Mouse (Mus musculus): ENCODE results near the gene Exph5. TPM values are rescaled to one million over a fixed set of nuclear protein-coding genes. Genes with fewer than 3 reads are reported as not detected.

Gene Exph5
- polyA plus RNA-seq, 1 experiment from 2014 or later = 6.5 TPM

DNA sequence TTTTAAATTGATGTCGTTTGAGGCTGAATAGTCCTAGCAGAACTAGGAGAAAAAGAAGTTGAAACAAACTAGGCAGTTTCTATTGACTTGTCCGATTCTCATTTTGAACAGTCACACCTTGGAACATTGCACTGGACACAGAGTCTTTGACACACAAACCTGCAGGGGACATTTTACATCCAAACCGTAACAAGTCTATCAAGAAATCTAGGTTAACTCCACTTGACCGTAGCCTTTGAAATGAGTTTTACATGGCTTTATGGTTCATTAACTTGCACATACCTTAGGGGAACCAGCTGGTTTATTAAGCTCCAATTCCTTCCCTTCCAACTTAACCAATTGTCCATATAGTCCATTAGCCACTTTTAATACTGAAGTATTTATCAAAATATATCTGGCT lies 99.2 kb downstream of the Exph5 start:
- no peak overlapping the region for H3K9ac ChIP-seq (ENCODE audit: low read length)
- peaks cover 6% of the 10 kb centered on the region; the same call in 1 of the 2 replicates for H3K36me3 ChIP-seq (ENCODE audit: control insufficient read depth, insufficient read depth, low read length)
- no peak overlapping the region for H3K4me2 ChIP-seq (replicated peaks; ENCODE audit: low read depth)
- H3K27ac ChIP-seq (replicated peaks) = no peak overlapping the region
- H3K4me1 ChIP-seq (replicated peaks; ENCODE audit: control insufficient read depth, insufficient read depth) = no peaks in the 10 kb centered on the region; the same call in 1 of the 2 replicates
- H3K9me3 ChIP-seq (ENCODE audit: control insufficient read depth, low read length) = no peaks in the 10 kb centered on the region
- WGBS = 90% methylated on average over 4 of the region's 4 CpGs
- ATAC-seq (ENCODE audit: low FRiP score, low TSS enrichment) = no peak
- H3K4me3 ChIP-seq (ENCODE audit: low read depth, low read length) = no peak overlapping the region
- no peaks in the 10 kb centered on the region for H3K27me3 ChIP-seq (ENCODE audit: control insufficient read depth, insufficient read depth, low read length)
- TF ChIP-seq EP300 (optimal IDR thresholded peaks at IDR 0.05) (no peak), CTCF (IDR thresholded peaks at IDR 0.05; ENCODE audit: low read depth) (no peak)
- no peak for DNase-seq (ENCODE audit: low spot score)

DNA sequence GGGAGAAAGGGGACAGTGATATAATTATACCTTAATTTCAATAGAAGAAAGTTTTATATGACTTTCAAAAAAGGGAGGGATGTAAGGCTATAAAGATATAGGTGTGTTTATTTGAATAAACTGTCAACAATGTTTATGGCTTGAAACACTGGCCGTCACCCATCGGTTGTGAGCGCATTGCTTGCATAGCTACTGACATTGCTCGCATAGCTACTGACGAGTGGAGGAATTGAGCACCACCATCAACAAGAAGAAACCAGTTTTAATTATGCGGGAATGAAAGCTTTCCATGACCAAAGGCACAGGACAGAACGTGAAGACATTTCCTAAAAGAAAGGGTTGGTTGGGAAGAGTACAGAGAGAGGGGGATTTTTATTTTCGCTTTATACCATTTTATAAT lies 99.7 kb downstream of the Exph5 start:
- DNase-seq (ENCODE audit: low spot score) (no peak), ATAC-seq (ENCODE audit: low FRiP score, low TSS enrichment) (no peak)
- no peak for TF ChIP-seq CTCF (IDR thresholded peaks at IDR 0.05; ENCODE audit: low read depth)
- H3K9ac ChIP-seq (ENCODE audit: low read length) = no peak overlapping the region
- H3K27ac ChIP-seq (replicated peaks) = no peak overlapping the region
- H3K9me3 ChIP-seq (ENCODE audit: control insufficient read depth, low read length) = no peaks in the 10 kb centered on the region
- H3K4me2 ChIP-seq (replicated peaks; ENCODE audit: low read depth) = no peak overlapping the region
- H3K36me3 ChIP-seq (ENCODE audit: control insufficient read depth, insufficient read depth, low read length) = peaks cover 6% of the 10 kb centered on the region; the same call in 1 of the 2 replicates
- no peak overlapping the region for H3K4me3 ChIP-seq (ENCODE audit: low read depth, low read length)
- no peaks in the 10 kb centered on the region; the same call in 1 of the 2 replicates for H3K4me1 ChIP-seq (replicated peaks; ENCODE audit: control insufficient read depth, insufficient read depth)
- WGBS = 86% methylated on average over 8 of the region's 8 CpGs
- no peaks in the 10 kb centered on the region for H3K27me3 ChIP-seq (ENCODE audit: control insufficient read depth, insufficient read depth, low read length)

GRCm38 (mm10) chr9:53402291-53402711 lies 100.8 kb downstream of the Exph5 start, which contains the start of gene 4930550C14Rik:
TSS of gene 4930550C14Rik (plus strand) at chr9:53402325.
- DNase-seq (ENCODE audit: low spot score) = no peak
- Histone ChIP-seq H3K27me3 (ENCODE audit: control insufficient read depth, insufficient read depth, low read length) (no peaks in the 10 kb centered on the region), H3K27ac (replicated peaks) (peak within 1 kb of the TSS; percentile 61), H3K9me3 (ENCODE audit: control insufficient read depth, low read length) (no peaks in the 10 kb centered on the region), H3K4me1 (replicated peaks; ENCODE audit: control insufficient read depth, insufficient read depth) (no peaks in the 10 kb centered on the region; the same call in 1 of the 2 replicates), H3K9ac (ENCODE audit: low read length) (peak within 1 kb of the TSS; percentile 47), H3K4me3 (ENCODE audit: low read depth, low read length) (peak within 1 kb of the TSS; percentile 18; the same call in 1 of the 2 replicates), H3K4me2 (replicated peaks; ENCODE audit: low read depth) (peak within 1 kb of the TSS; percentile 46), H3K36me3 (ENCODE audit: control insufficient read depth, insufficient read depth, low read length) (peaks cover 6% of the 10 kb centered on the region; the same call in 1 of the 2 replicates)
- ATAC-seq (ENCODE audit: low FRiP score, low TSS enrichment) = peak; percentile 38; the same call in 1 of the 2 replicates
- WGBS = 12% methylated on average over 11 of the region's 11 CpGs
- TF ChIP-seq CTCF (IDR thresholded peaks at IDR 0.05; ENCODE audit: low read depth) (no peak), EP300 (optimal IDR thresholded peaks at IDR 0.05) (no peak)

DNA sequence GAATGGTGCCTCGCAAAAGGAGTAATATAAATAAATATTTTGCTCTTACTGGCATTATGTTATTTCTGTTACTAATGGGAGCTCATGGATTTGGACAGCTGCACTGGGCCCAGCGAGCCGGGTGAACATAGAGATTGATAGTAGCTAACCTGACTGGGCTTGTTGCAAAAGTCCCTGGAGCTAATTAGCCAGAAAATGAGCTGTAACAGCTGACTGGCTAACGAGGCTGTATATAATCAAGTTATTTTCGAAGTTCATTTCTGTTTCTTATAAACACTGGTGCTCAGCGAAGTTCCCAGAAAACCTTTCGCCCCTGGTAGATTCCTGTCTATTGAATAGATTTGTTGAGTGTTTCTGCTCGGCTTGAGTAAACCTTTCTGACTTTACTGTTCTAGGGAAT lies 101.5 kb downstream of the Exph5 start:
- Histone ChIP-seq H3K36me3 (ENCODE audit: control insufficient read depth, insufficient read depth, low read length) (peaks cover 4% of the 10 kb centered on the region; the same call in 1 of the 2 replicates), H3K9me3 (ENCODE audit: control insufficient read depth, low read length) (no peaks in the 10 kb centered on the region), H3K27ac (replicated peaks) (no peak overlapping the region; the same call in 1 of the 2 replicates), H3K9ac (ENCODE audit: low read length) (no peak overlapping the region), H3K27me3 (ENCODE audit: control insufficient read depth, insufficient read depth, low read length) (no peaks in the 10 kb centered on the region), H3K4me2 (replicated peaks; ENCODE audit: low read depth) (peak overlapping the region; percentile 46; the same call in 1 of the 2 replicates), H3K4me1 (replicated peaks; ENCODE audit: control insufficient read depth, insufficient read depth) (no peaks in the 10 kb centered on the region; the same call in 1 of the 2 replicates), H3K4me3 (ENCODE audit: low read depth, low read length) (no peak overlapping the region)
- ATAC-seq (ENCODE audit: low FRiP score, low TSS enrichment) = 0 out of 2 replicates have a peak, but pooled peaks have one; percentile 5
- no peak for DNase-seq (ENCODE audit: low spot score)
- no peak for TF ChIP-seq CTCF (IDR thresholded peaks at IDR 0.05; ENCODE audit: low read depth)
- TF ChIP-seq EP300 (optimal IDR thresholded peaks at IDR 0.05) = no peak
- 60% methylated on average over 8 of the region's 8 CpGs for WGBS

- ATAC-seq (ENCODE audit: low FRiP score, low TSS enrichment) = no peak
- WGBS = 94% methylated on average over 6 of the region's 6 CpGs
These were observed 102.7 kb downstream of the Exph5 start for GRCm38 (mm10) chr9:53404050-53404752.

More at GRCm38 (mm10) chr9:53404050-53404752, 102.7 kb downstream of the Exph5 start:
- H3K27ac ChIP-seq (replicated peaks) = no peak overlapping the region
- no peak for DNase-seq (ENCODE audit: low spot score)
- TF ChIP-seq CTCF (IDR thresholded peaks at IDR 0.05; ENCODE audit: low read depth) (no peak), EP300 (optimal IDR thresholded peaks at IDR 0.05) (no peak)
- H3K4me3 ChIP-seq (ENCODE audit: low read depth, low read length) = no peak overlapping the region
- no peaks in the 10 kb centered on the region for H3K27me3 ChIP-seq (ENCODE audit: control insufficient read depth, insufficient read depth, low read length)
- H3K4me2 ChIP-seq (replicated peaks; ENCODE audit: low read depth) = no peak overlapping the region
- no peak overlapping the region for H3K9ac ChIP-seq (ENCODE audit: low read length)
- H3K36me3 ChIP-seq (ENCODE audit: control insufficient read depth, insufficient read depth, low read length) = 0 out of 2 replicates have a peak, but pooled peaks cover 3% of the 10 kb centered on the region
- H3K4me1 ChIP-seq (replicated peaks; ENCODE audit: control insufficient read depth, insufficient read depth) = no peaks in the 10 kb centered on the region; the same call in 1 of the 2 replicates
- no peaks in the 10 kb centered on the region for H3K9me3 ChIP-seq (ENCODE audit: control insufficient read depth, low read length)
